Mouse (Mus musculus): ENCODE measurements around the gene Pank4. TPM values are rescaled to one million over a fixed set of nuclear protein-coding genes. Genes with fewer than 3 reads are reported as not detected.

Gene Pank4
- polyA plus RNA-seq (2014; fragmentation: Illumina TruSeq; extraction: RNeasy Lipid Tissue Mini Kit (QIAGEN cat#74804); ENCODE audit: low read depth, low replicate concordance): 20.7 TPM

GRCm38 (mm10) chr4:154963901-154964580 is at the start of gene Pank4:
TSS of gene Pank4 (plus strand) at chr4:154964123.

DNA sequence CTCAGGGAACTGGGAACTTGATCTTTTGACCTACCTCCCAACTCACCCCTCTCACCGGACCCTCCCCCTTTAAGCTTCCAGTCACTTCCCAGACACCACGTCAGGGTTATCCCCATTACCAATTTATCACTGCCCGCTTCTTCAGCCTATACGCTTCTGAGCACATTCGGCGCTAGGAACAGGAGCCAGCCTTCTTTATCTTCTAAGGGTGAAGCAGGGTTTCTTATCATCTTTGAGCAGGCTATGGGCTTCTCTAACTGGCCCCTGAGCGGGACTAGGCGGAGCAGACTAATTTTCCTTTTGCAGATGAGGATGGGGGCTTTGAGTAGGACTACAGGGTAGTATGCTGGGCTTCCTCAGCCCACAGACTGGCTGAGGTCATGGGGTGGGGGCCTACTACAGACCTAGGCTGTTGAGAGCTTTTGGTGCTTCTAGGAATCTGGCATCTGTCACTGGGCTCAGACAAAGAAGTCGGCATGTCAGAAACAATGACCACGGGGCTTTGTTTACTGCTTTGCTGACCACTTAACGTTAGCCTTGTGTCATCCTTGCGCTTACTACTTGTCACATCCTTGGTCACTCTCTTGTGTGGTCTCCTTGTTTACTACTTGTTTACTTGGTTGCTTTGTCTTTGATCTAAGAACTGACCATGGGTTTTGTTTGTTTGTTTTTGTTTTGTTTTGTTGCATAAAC is 35.4 kb upstream of the Pank4 start, which contains the start of gene Tnfrsf14:
Tnfrsf14 (minus strand) TSS at position 169 of the 693 bp plus-strand sequence.

DNA sequence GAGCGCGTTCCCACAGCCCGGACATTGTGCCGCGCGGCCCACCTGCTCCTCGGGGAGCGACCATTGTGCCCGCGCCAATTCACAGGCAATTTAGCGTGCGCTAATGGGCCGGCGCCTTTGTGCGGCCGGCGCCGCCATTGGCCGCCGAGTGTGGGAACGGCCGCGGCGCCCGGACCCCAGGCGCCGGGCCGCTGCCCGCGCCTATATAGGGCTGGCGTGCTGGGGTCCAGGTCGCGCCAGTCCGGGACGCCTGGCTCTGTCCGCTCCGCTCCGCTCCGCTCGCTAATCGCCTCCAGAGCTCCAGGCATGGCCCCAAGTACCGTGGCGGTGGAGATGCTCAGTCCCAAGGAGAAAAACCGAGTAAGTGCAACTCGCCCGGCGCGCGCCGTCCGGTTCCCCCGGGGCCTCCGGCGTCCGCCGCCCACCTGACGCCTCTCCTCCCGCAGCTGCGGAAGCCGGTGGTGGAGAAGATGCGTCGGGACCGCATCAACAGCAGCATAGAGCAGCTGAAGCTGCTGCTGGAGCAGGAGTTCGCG is 3.2 kb upstream of the Pank4 start, which contains the start of gene Hes5:
Hes5 (plus strand) TSS at position 234 of the 536 bp plus-strand sequence.

Other genes with a start within 250 kb of the Pank4 start
- 0.96 TPM for gene Ttc34, start 126.7 kb upstream of the Pank4 start, polyA plus RNA-seq (2014; fragmentation: Illumina TruSeq; extraction: RNeasy Lipid Tissue Mini Kit (QIAGEN cat#74804); ENCODE audit: low read depth, low replicate concordance)
- 1.8 TPM for gene Mmel1, start 94.5 kb upstream of the Pank4 start, polyA plus RNA-seq (2014; fragmentation: Illumina TruSeq; extraction: RNeasy Lipid Tissue Mini Kit (QIAGEN cat#74804); ENCODE audit: low read depth, low replicate concordance)
- 72.2 TPM for gene Fam213b, start 65.0 kb upstream of the Pank4 start, polyA plus RNA-seq (2014; fragmentation: Illumina TruSeq; extraction: RNeasy Lipid Tissue Mini Kit (QIAGEN cat#74804); ENCODE audit: low read depth, low replicate concordance)
- gene Tnfrsf14, start 35.6 kb upstream of the Pank4 start, polyA plus RNA-seq (2014; fragmentation: Illumina TruSeq; extraction: RNeasy Lipid Tissue Mini Kit (QIAGEN cat#74804); ENCODE audit: low read depth, low replicate concordance): 10.2 TPM
- not detected for gene Hes5, start 3.2 kb upstream of the Pank4 start, polyA plus RNA-seq (2014; fragmentation: Illumina TruSeq; extraction: RNeasy Lipid Tissue Mini Kit (QIAGEN cat#74804); ENCODE audit: low read depth, low replicate concordance)
- gene Plch2, start 92.7 kb downstream of the Pank4 start, polyA plus RNA-seq (2014; fragmentation: Illumina TruSeq; extraction: RNeasy Lipid Tissue Mini Kit (QIAGEN cat#74804); ENCODE audit: low read depth, low replicate concordance): 3.6 TPM
- gene Pex10, start 102.9 kb downstream of the Pank4 start, polyA plus RNA-seq (2014; fragmentation: Illumina TruSeq; extraction: RNeasy Lipid Tissue Mini Kit (QIAGEN cat#74804); ENCODE audit: low read depth, low replicate concordance): 12.5 TPM
- 113 TPM for gene Rer1, start 122.3 kb downstream of the Pank4 start, polyA plus RNA-seq (2014; fragmentation: Illumina TruSeq; extraction: RNeasy Lipid Tissue Mini Kit (QIAGEN cat#74804); ENCODE audit: low read depth, low replicate concordance)
- 10.9 TPM for gene Morn1, start 122.5 kb downstream of the Pank4 start, polyA plus RNA-seq (2014; fragmentation: Illumina TruSeq; extraction: RNeasy Lipid Tissue Mini Kit (QIAGEN cat#74804); ENCODE audit: low read depth, low replicate concordance)